Mouse (Mus musculus) myocyte (in vitro differentiated cells): ENCODE data around the gene Hps5. TPM values are rescaled to one million over a fixed set of nuclear protein-coding genes. Genes with fewer than 3 reads are reported as not detected.

Experiments used
- H3K27me3 ChIP-seq: one replicate; pipeline ENCODE4 v1.6.1; 2011; ENCODE audit not compliant: control insufficient read depth, insufficient read depth, insufficient read length
- H3K36me3 ChIP-seq: one replicate; pipeline ENCODE4 v1.6.1; 2011; ENCODE audit not compliant: control insufficient read depth, insufficient read depth
- H3K4me2 ChIP-seq: one replicate; pipeline ENCODE4 v1.6.1; 2011; ENCODE audit warnings: low read depth, control low read depth
- H3K4me3 ChIP-seq: one replicate; pipeline ENCODE4 v1.5.1; 2011; ENCODE audit warnings: mild to moderate bottlenecking, control low read depth, moderate library complexity
- H3K79me2 ChIP-seq: one replicate; pipeline ENCODE4 v1.6.1; 2011; ENCODE audit not compliant: control insufficient read depth, insufficient read depth
- H3ac ChIP-seq: one replicate; pipeline ENCODE4 v1.6.1; 2011; ENCODE audit not compliant: control insufficient read depth, insufficient read length
- CEBPB ChIP-seq: IDR thresholded peaks from 2 replicates; pipeline ENCODE4 v1.6.1; 2011; ENCODE audit warnings: mild to moderate bottlenecking, moderate library complexity; ENCODE audit not compliant: poor library complexity, insufficient read depth, severe bottlenecking
- E2F4 ChIP-seq: IDR thresholded peaks from one replicate; pipeline ENCODE4 v1.6.1; 2011; ENCODE audit warnings: mild to moderate bottlenecking, control low read depth, moderate library complexity; ENCODE audit not compliant: insufficient read depth
- MAX ChIP-seq: IDR thresholded peaks from one replicate; pipeline ENCODE4 v1.6.1; 2011; ENCODE audit warnings: low read depth, mild to moderate bottlenecking, control low read depth
- MYOD1 ChIP-seq, 3 experiments: IDR thresholded peaks; one replicate each; pipeline ENCODE4 v1.6.1; 2011; ENCODE audit warnings: control low read depth in 2 of 3, low read depth in 2 of 3, mild to moderate bottlenecking in 2 of 3, moderate library complexity in 1 of 3; ENCODE audit not compliant: insufficient read length in 2 of 3, control insufficient read depth in 1 of 3
- MYOG ChIP-seq, 3 experiments: IDR thresholded peaks; one replicate each; pipeline ENCODE4 v1.6.1; 2011; ENCODE audit warnings: control low read depth in 2 of 3, low read depth in 2 of 3, mild to moderate bottlenecking in 2 of 3; ENCODE audit not compliant: insufficient read length in 2 of 3, control insufficient read depth in 1 of 3, insufficient read depth in 1 of 3
- POLR2A ChIP-seq: IDR thresholded peaks from one replicate; pipeline ENCODE4 v1.6.1; 2011; ENCODE audit warnings: low read depth, mild to moderate bottlenecking, control low read depth, moderate library complexity; ENCODE audit not compliant: insufficient read length
- POLR2AphosphoS2 ChIP-seq: IDR thresholded peaks from one replicate; pipeline ENCODE4 v1.6.1; 2011; ENCODE audit warnings: low read depth, control low read depth; ENCODE audit not compliant: insufficient read length
- REST ChIP-seq: IDR thresholded peaks from one replicate; pipeline ENCODE4 v1.6.1; 2011; ENCODE audit warnings: mild to moderate bottlenecking, control low read depth, moderate library complexity; ENCODE audit not compliant: insufficient read depth, insufficient read length
- SRF ChIP-seq: IDR thresholded peaks from one replicate; pipeline ENCODE4 v1.6.1; 2011; ENCODE audit warnings: low read depth; ENCODE audit not compliant: control insufficient read depth, insufficient read length
- TCF12 ChIP-seq: IDR thresholded peaks from one replicate; pipeline ENCODE4 v1.6.1; 2011; ENCODE audit warnings: mild to moderate bottlenecking, control low read depth; ENCODE audit not compliant: poor library complexity, insufficient read depth, severe bottlenecking
- TCF3 ChIP-seq: IDR thresholded peaks from one replicate; pipeline ENCODE4 v1.6.1; 2011; ENCODE audit warnings: low read depth, control low read depth; ENCODE audit not compliant: insufficient read length
- USF1 ChIP-seq: IDR thresholded peaks from one replicate; pipeline ENCODE4 v1.6.1; 2011; ENCODE audit warnings: low read depth, mild to moderate bottlenecking, control low read depth, moderate library complexity
- polyA plus RNA-seq: library from polyadenylated mRNA; unstranded; fragments of >200 nt; fragmentation: generic; extraction: Trizol; gene quantifications from one replicate; pipeline ENCODE4 v1.2.1, GENCODE M21; 2012; ENCODE audit warnings: missing spikeins

The Hps5 gene
- polyA plus RNA-seq, 1 experiment, result 7.9 TPM

GRCm38 (mm10) chr7:46770706-46771105 is 25.2 kb downstream of the Hps5 start:
- Histone ChIP-seq H3K36me3 (peaks cover 39% of the 10 kb centered on the region), H3ac (no peak overlapping the region), H3K27me3 (no peaks in the 10 kb centered on the region), H3K79me2 (no peaks in the 10 kb centered on the region), H3K4me3 (no peak overlapping the region), H3K4me2 (no peak overlapping the region)
- TF ChIP-seq E2F4 (no peak), MYOG (IDR thresholded peaks at IDR 0.05; ENCODE audit: control insufficient read depth in 1 of 3, insufficient read depth in 1 of 3, insufficient read length in 2 of 3, low read depth in 2 of 3) (no peak)

GRCm38 (mm10) chr7:46768451-46768850 is 27.4 kb downstream of the Hps5 start:
- Histone ChIP-seq H3K27me3 (no peaks in the 10 kb centered on the region), H3ac (no peak overlapping the region), H3K79me2 (no peaks in the 10 kb centered on the region), H3K4me2 (no peak overlapping the region), H3K4me3 (no peak overlapping the region), H3K36me3 (peaks cover 27% of the 10 kb centered on the region)
- no peak for TF ChIP-seq MAX
- TF ChIP-seq E2F4, result no peak
- no peak for TF ChIP-seq POLR2A
- TF ChIP-seq REST, result no peak
- no peak for TF ChIP-seq SRF
- TF ChIP-seq TCF12, result no peak
- TF ChIP-seq CEBPB, result no peak
- no peak for TF ChIP-seq MYOG (IDR thresholded peaks at IDR 0.05; ENCODE audit: control insufficient read depth in 1 of 3, insufficient read depth in 1 of 3, insufficient read length in 2 of 3, low read depth in 2 of 3)
- TF ChIP-seq TCF3, result no peak
- TF ChIP-seq MYOD1 (IDR thresholded peaks at IDR 0.05; ENCODE audit: control insufficient read depth in 1 of 3, insufficient read length in 2 of 3, low read depth in 2 of 3), result no peak
- no peak for TF ChIP-seq POLR2AphosphoS2
- TF ChIP-seq USF1, result no peak

GRCm38 (mm10) chr7:46767371-46767770 is 28.5 kb downstream of the Hps5 start:
- no peaks in the 10 kb centered on the region for H3K79me2 ChIP-seq
- H3ac ChIP-seq, result no peak overlapping the region
- no peak for TF ChIP-seq POLR2AphosphoS2
- no peak for TF ChIP-seq POLR2A
- no peak for TF ChIP-seq REST
- TF ChIP-seq TCF3, result no peak
- H3K4me2 ChIP-seq, result no peak overlapping the region
- H3K4me3 ChIP-seq, result no peak overlapping the region
- H3K27me3 ChIP-seq, result no peaks in the 10 kb centered on the region
- peaks cover 22% of the 10 kb centered on the region for H3K36me3 ChIP-seq

GRCm38 (mm10) chr7:46764672-46765071 is 31.2 kb downstream of the Hps5 start:
- Histone ChIP-seq H3K79me2 (no peaks in the 10 kb centered on the region), H3ac (no peak overlapping the region), H3K4me2 (no peak overlapping the region), H3K4me3 (no peak overlapping the region), H3K27me3 (no peaks in the 10 kb centered on the region), H3K36me3 (peaks cover 18% of the 10 kb centered on the region)
- TF ChIP-seq TCF3 (no peak), MYOD1 (IDR thresholded peaks at IDR 0.05; ENCODE audit: control insufficient read depth in 1 of 3, insufficient read length in 2 of 3, low read depth in 2 of 3) (no peak), POLR2A (no peak), SRF (no peak), POLR2AphosphoS2 (no peak), TCF12 (no peak)

- Histone ChIP-seq H3K79me2 (no peaks in the 10 kb centered on the region), H3K4me3 (no peak overlapping the region), H3ac (no peak overlapping the region), H3K27me3 (no peaks in the 10 kb centered on the region), H3K4me2 (no peak overlapping the region), H3K36me3 (peaks cover 6% of the 10 kb centered on the region)
- no peak for TF ChIP-seq MYOG (IDR thresholded peaks at IDR 0.05; ENCODE audit: control insufficient read depth in 1 of 3, insufficient read depth in 1 of 3, insufficient read length in 2 of 3, low read depth in 2 of 3)
Observed at GRCm38 (mm10) chr7:46762601-46763000, 33.3 kb downstream of the Hps5 start.

GRCm38 (mm10) chr7:46761049-46761795 is 34.6 kb downstream of the Hps5 start:
- Histone ChIP-seq H3K79me2 (no peaks in the 10 kb centered on the region), H3ac (no peak overlapping the region)
- TF ChIP-seq TCF3, result peak; percentile 12
- TF ChIP-seq TCF12, result no peak
- TF ChIP-seq MYOD1 (IDR thresholded peaks at IDR 0.05; ENCODE audit: control insufficient read depth in 1 of 3, insufficient read length in 2 of 3, low read depth in 2 of 3), result peak; percentile 60 to 95 (median 89)
- peak; percentile 23 to 88 (median 44) for TF ChIP-seq MYOG (IDR thresholded peaks at IDR 0.05; ENCODE audit: control insufficient read depth in 1 of 3, insufficient read depth in 1 of 3, insufficient read length in 2 of 3, low read depth in 2 of 3)

More at GRCm38 (mm10) chr7:46761049-46761795, 34.6 kb downstream of the Hps5 start:
- H3K4me3 ChIP-seq, result no peak overlapping the region
- peak overlapping the region; percentile 53 for H3K4me2 ChIP-seq
- no peaks in the 10 kb centered on the region for H3K36me3 ChIP-seq
- no peaks in the 10 kb centered on the region for H3K27me3 ChIP-seq
